Mouse (Mus musculus) hindbrain, embryonic 10.5 days (tissue): Measurements from ENCODE around the gene Ece1. TPM values are rescaled to one million over a fixed set of nuclear protein-coding genes. Genes with fewer than 3 reads are reported as not detected.

ENCODE experiments used
- DNase-seq: peaks from one replicate; pipeline ENCODE4 v3.0.0-alpha.2; 2017; ENCODE audit warnings: low spot score
- H3K27ac ChIP-seq: fragments of 300-500 bp; sonication (generic); 2 replicates; pipeline ENCODE4 v1.5.1; 2016; ENCODE audit warnings: mild to moderate bottlenecking, moderate library complexity
- H3K27me3 ChIP-seq: fragments of 300-500 bp; sonication (generic); 2 replicates; pipeline ENCODE4 v1.6.1; 2016; ENCODE audit warnings: mild to moderate bottlenecking; ENCODE audit not compliant: poor library complexity, insufficient read depth, severe bottlenecking
- H3K36me3 ChIP-seq: fragments of 300-500 bp; sonication (generic); 2 replicates; pipeline ENCODE4 v1.6.1; 2016; ENCODE audit warnings: mild to moderate bottlenecking, moderate library complexity
- H3K4me1 ChIP-seq: fragments of 300-500 bp; sonication (generic); replicated peaks from 2 replicates; pipeline ENCODE4 v1.6.1; 2016; ENCODE audit warnings: mild to moderate bottlenecking
- H3K4me3 ChIP-seq: fragments of 300-500 bp; sonication (generic); 2 replicates; pipeline ENCODE4 v1.5.1; 2016; ENCODE audit warnings: mild to moderate bottlenecking, moderate library complexity
- H3K9me3 ChIP-seq: fragments of 300-500 bp; sonication (generic); 2 replicates; pipeline ENCODE4 v1.6.1; 2016; ENCODE audit warnings: mild to moderate bottlenecking, moderate library complexity
- WGBS: fragments of 180-500 bp; shearing (Covaris S2); methylation state at CpG from one replicate; pipeline ENCODE4 v1.1.7; 2016; 5-methylcytosine and 5-hydroxymethylcytosine counted together
- polyA plus RNA-seq: library from polyadenylated mRNA; unstranded; fragments of >200 nt; fragmentation: Nextera tagmentation; extraction: Ambion mirVana; gene quantifications from 2 replicates; pipeline ENCODE4 v1.2.1, GENCODE M21; 2016

Gene Ece1
- polyA plus RNA-seq, 1 experiment from 2014 or later = 33.7 TPM

DNA sequence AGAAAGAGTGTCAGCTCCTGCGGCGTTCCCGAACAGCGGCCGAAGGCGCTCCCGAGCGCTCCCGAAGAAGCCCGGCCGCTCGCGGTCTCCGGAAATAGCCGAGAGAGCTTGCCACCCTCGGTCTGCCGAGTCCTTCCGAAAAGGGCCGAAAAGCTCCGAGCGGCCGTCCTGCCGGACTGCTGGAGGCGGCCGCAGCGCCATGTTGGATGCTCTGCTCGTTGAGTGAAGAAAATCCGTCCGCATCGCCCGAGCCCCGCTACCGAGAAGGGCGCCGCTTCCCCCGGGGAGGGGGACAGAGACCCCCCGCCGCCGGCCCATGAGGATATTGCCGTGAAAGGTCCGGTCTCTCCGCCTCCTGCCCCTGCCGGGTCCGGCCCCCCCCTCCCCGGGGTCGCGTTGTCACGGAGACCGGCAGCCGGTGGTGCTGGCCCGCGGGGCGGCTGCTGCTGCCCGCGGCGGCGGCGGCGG, 131.3 kb downstream of the Ece1 start:
- peak overlapping the region; percentile 99 for H3K27ac ChIP-seq
- DNase-seq = peak; percentile 99
- WGBS = under 1% methylated on average over 59 of the region's 59 CpGs
- H3K9me3 ChIP-seq = no peaks in the 10 kb centered on the region
- H3K36me3 ChIP-seq = peaks cover 31% of the 10 kb centered on the region
- H3K4me1 ChIP-seq = peaks cover 51% of the 10 kb centered on the region
- H3K4me3 ChIP-seq = peak overlapping the region; percentile 100
- H3K27me3 ChIP-seq = peaks cover 26% of the 10 kb centered on the region

DNA sequence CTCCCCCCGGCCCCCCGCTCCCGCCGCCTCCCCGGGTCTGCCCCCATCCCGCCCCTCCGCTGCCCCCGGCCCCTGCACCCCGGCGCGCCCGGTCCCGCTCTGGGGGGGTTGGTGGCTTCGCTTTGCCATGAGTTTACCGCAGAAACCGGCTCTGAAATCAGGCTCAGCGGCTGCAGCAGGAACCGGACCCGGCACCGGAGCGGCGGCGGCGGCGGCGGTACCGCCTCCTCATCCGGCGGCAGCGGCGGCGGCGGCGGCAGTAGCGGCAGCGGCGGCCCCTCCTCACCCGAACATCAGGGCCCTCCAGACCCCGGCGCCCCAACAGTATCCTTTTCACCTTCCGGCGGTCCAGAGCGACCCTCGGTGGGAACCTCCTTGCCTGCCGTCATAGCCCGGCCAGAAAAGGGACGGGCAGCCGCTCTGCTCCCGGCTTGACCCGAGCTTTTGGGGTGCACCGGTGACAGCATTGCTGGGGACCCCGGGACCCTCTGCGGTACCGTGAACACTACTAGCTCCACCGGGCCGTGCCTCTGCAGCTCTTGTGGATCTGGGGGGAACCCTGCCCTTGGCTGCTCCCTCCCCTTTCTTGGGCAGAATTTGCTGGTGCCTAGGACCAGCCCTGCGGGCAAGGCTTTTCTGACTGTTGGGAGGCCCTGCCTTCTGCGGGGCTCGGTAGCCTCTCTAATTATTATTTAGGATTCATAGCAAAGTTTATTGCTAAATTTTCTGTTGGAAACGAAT, 132.0 kb downstream of the Ece1 start:
- Histone ChIP-seq H3K9me3 (no peaks in the 10 kb centered on the region), H3K4me1 (peaks cover 48% of the 10 kb centered on the region), H3K4me3 (peak overlapping the region; percentile 100), H3K27me3 (peaks cover 23% of the 10 kb centered on the region), H3K36me3 (peaks cover 38% of the 10 kb centered on the region), H3K27ac (peak overlapping the region; percentile 99)
- WGBS = under 1% methylated on average over 56 of the region's 60 CpGs
- peak; percentile 50 for DNase-seq

DNA sequence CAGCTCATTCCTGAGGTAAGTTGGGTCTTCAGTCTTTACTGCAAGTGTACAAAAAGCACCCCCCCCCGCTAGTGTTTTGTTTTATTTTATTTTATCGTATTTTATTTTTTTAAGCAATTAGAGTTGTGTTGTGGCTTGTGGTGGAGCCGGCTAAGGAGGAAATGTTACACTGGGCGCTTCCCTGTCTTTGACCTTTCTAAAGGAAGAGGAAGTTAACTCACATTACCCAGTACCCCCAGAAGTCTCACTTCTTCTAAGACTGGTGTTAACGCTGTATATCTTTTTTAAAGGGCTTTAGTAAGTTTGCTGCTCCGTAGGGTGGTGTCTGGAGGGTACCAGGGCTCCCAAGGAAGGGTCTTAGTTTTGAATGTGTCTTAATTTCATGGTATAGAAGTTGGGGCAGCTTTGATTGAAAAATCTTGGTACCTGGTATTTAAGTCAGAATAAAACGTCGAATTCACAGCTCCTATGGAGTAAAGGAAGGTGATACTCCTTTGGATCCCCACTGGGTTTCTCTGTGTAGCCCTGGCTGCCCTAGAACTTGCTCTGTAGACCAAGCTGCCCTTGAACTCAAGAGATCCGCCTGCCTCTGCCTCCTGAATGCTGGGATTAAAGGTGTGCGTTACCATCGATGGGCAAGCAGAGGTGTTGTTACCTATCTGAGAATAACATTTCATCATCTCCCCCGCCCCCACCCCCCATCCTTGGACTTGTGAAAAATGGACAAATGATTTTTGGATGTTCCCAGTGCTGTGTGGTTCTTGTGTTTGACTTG, 132.7 kb downstream of the Ece1 start:
- 50% methylated on average over 12 of the region's 12 CpGs for WGBS
- Histone ChIP-seq H3K36me3 (peaks cover 46% of the 10 kb centered on the region), H3K9me3 (no peaks in the 10 kb centered on the region), H3K4me1 (peaks cover 48% of the 10 kb centered on the region), H3K27ac (peak overlapping the region; percentile 99), H3K27me3 (peaks cover 16% of the 10 kb centered on the region), H3K4me3 (peak overlapping the region; percentile 100)
- DNase-seq = no peak

DNA sequence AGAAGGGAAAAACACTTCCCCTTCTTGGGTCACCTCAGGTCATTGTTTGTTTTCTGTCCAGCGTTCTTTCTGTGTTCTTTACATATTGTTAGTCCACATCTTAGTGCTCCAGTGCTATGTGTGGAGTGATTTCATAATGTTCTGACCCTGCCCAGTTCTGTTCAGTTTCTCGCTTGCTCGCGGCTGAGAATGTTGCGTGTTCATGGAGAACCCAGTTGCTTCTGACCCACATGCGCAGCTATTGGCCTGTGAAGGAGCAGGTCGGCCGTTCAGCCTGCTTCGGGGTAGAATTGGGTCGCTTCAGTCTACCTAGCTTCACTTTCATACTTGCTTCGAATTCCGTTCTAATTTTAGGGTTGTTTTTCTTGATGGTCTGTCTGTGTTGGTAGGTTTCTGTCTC, 133.4 kb downstream of the Ece1 start:
- DNase-seq = no peak
- H3K27me3 ChIP-seq = peaks cover 16% of the 10 kb centered on the region
- WGBS = 82% methylated on average over 12 of the region's 12 CpGs
- no peak overlapping the region for H3K27ac ChIP-seq
- H3K4me3 ChIP-seq = peak overlapping the region; percentile 100
- H3K36me3 ChIP-seq = peaks cover 52% of the 10 kb centered on the region
- H3K4me1 ChIP-seq = peaks cover 48% of the 10 kb centered on the region
- H3K9me3 ChIP-seq = no peaks in the 10 kb centered on the region

DNA sequence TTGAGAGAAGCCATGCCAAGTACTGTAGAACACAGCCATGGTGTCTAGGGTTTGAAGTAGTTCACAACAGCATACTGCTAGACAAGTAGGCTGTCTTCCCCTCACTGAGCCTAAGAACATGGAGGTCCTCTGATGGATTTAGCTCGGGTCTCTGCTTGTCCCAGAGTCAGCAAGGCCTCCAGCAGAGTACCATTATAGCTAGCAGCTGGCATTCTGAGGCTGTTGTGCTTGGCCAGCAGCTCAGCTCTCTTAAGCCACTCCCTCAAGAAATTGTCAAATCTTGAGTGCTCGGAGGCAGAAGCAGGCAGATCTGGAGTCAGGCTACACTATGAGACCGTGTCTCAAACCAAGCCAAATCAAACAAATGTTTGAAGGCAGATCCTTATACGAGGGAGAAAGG, 136.2 kb downstream of the Ece1 start:
- no peak for DNase-seq
- Histone ChIP-seq H3K4me1 (peaks cover 33% of the 10 kb centered on the region), H3K36me3 (peaks cover 80% of the 10 kb centered on the region), H3K27ac (no peak overlapping the region), H3K4me3 (no peak overlapping the region), H3K9me3 (no peaks in the 10 kb centered on the region), H3K27me3 (no peaks in the 10 kb centered on the region)
- 74% methylated on average over 4 of the region's 4 CpGs for WGBS

DNA sequence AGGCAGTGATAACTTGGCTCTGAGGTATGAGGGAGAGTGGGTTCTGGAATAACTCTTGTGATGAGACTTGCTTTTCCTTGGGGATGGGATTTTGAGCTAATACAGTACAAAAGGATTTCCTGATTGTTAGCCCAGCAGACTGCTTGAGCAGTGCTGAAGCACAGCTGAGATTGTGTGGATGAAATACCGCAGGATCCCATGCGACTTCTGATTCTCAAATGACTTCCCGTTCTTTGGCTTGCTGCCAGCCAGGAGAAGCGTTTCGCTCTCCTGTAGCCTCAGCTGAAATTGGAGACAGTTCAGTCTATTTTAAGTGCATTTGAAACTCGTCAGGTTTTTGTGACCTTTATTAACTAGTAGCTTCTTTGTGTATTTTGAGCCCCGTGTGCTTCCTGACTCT, 138.6 kb downstream of the Ece1 start:
- Histone ChIP-seq H3K36me3 (peaks cover 97% of the 10 kb centered on the region), H3K27me3 (no peaks in the 10 kb centered on the region), H3K4me1 (peaks cover 22% of the 10 kb centered on the region), H3K4me3 (no peak overlapping the region), H3K9me3 (no peaks in the 10 kb centered on the region), H3K27ac (no peak overlapping the region)
- DNase-seq = no peak
- WGBS = 80% methylated on average over 7 of the region's 7 CpGs

DNA sequence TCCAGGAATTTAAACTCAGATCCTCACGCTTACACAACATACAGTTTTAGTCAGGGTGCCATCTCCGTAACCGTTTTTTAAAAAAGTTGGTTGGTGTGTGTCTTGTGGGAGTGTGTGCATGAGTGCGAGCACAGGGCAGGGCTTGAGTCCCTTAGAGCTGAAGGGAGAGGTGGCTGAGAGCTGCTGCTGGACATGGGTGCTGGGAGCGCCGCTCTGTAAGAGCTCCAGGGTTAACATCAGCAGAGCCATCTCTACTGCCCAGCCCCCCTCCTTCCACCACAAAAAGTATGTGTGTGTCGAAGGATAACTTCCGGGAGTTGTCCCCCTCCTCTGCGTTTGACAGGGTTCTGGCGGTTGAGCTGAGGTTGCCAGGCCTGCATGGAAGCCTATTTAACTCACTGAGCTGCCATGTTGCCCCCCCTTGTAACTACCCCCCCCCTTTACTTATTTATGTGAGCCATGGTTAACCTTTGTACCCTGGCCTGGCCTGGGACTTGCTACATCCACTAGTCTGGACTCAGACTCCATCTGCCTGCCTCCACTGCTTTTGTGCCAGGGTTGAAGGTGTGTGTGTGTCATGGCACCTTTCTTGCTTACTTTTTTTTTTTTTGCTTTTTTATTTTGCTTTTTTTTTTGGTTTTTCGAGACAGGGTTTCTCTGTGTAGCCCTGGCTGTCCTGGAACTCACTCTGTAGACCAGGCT, 142.0 kb downstream of the Ece1 start:
- H3K4me1 ChIP-seq = peaks cover 4% of the 10 kb centered on the region; the same call in 1 of the 2 replicates
- no peak overlapping the region for H3K4me3 ChIP-seq
- peaks cover 95% of the 10 kb centered on the region for H3K36me3 ChIP-seq
- no peaks in the 10 kb centered on the region for H3K9me3 ChIP-seq
- WGBS = 92% methylated on average over 11 of the region's 11 CpGs
- no peak overlapping the region for H3K27ac ChIP-seq
- DNase-seq = no peak
- H3K27me3 ChIP-seq = no peaks in the 10 kb centered on the region

DNA sequence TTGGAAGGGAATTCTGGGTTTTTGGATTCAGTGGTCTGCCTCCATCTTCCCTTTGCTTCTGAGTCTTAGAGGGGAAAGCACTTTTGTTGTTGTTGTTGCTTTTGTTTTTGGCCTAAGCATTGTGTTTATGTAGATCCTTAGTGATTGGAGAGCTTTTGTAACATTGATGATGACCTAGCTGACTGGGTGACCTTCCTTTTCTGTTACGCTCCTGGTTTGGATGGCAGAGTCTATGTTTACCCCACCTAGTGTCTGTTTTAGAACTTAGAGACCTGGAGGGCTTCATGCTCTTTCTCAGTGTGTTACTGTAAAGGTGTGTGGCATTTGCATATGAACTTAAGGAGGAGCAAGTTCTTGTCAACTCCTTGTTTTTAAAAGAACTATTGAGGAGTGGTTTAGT, 143.7 kb downstream of the Ece1 start:
- peaks cover 94% of the 10 kb centered on the region for H3K36me3 ChIP-seq
- H3K4me1 ChIP-seq = peaks cover 4% of the 10 kb centered on the region; the same call in 1 of the 2 replicates
- no peak overlapping the region for H3K27ac ChIP-seq
- H3K4me3 ChIP-seq = no peak overlapping the region
- H3K9me3 ChIP-seq = no peaks in the 10 kb centered on the region
- no peaks in the 10 kb centered on the region for H3K27me3 ChIP-seq
- 82% methylated on average over 1 of the region's 1 CpGs for WGBS
- no peak for DNase-seq

DNA sequence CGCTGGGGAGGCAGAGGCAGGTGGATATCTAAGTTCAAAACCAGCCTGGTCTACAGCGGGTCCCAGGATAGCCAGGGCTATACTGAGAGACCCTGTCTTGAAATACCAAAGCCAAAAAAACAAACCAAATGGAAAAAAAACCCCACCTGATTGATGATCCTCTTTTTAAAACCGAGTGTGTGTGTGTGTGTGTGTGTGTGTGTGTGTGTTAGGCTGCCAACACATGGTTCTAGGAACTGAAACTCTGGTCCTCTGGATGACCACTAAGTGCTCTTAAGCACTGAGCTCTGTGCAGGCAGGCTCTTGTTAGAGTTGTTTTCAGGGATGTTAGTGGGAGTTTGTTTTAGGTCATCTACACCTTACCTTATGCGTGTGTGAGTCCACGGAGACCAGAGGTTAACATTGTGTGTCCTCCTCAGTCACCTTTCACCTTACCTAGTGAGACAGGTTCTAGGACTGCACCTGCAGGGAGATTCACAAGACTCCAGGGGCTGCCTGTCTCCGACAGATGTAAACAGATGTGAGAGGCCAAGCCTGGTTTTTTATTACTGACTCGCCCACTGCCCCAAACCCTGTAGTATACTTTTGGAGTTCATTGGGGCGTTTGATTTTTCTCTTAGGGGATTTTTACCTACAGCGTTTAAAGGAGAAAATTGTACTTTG, 145.0 kb downstream of the Ece1 start:
- Histone ChIP-seq H3K4me1 (peaks cover 4% of the 10 kb centered on the region; the same call in 1 of the 2 replicates), H3K9me3 (no peaks in the 10 kb centered on the region), H3K27ac (no peak overlapping the region), H3K27me3 (no peaks in the 10 kb centered on the region), H3K36me3 (peaks cover 94% of the 10 kb centered on the region), H3K4me3 (no peak overlapping the region)
- WGBS = 91% methylated on average over 9 of the region's 9 CpGs
- no peak for DNase-seq

DNA sequence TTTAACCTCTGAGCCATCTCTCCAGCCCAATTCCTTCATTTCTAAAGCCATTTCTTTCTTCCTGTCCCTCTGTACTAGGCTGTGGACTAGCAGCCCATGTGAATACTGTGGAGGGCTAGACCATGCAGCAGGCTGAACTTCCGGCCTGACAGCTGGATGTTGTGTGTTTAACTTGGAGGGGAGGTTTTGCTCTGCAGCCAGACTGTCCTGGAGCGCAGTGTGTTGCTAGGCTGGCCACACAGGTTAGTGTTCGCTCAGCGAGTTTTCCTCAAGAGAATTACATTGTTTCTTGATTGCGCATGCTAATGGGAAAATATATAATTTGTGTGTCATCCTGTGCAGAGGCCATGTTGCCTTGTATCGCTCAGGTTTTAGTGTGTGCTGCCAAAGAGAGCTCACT, 146.6 kb downstream of the Ece1 start:
- DNase-seq = no peak
- Histone ChIP-seq H3K27ac (no peak overlapping the region), H3K36me3 (peaks cover 94% of the 10 kb centered on the region), H3K4me1 (no peaks in the 10 kb centered on the region; the same call in 1 of the 2 replicates), H3K9me3 (no peaks in the 10 kb centered on the region), H3K27me3 (no peaks in the 10 kb centered on the region), H3K4me3 (no peak overlapping the region)
- 97% methylated on average over 6 of the region's 6 CpGs for WGBS

DNA sequence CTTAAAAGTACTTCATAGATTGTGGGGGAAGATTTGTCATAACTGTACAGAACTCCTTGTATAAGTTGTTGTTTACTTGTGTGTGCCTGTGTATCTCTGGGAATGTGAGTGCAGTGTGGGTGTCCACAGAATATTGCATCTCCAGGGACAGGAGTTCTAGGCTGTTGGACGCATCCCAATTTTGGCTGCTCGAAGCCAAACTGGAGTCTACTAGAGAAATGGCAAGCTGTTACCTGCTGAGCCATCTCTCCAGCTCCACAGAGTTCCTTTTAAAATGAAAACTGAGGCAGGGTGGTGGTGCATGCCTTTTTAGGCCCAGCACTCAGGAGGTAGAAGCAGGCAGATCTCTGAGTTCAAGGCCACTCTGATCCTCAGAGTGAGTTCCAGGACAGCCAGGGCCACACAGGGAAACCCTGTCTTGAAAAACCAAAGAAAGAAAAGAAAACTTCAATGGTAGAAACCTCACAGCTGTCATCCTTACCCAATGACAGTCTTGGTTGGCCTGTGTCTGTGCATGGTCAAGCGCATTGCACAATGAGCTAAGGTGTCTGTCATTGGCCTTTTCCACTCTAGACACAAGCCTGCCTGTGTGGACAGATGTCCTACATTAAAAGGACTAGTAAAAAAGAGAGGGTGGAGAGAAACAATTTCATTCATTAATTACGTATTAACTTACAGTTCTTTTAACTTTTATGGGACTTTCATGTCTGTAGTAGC, 147.9 kb downstream of the Ece1 start:
- Histone ChIP-seq H3K4me3 (no peak overlapping the region), H3K27ac (no peak overlapping the region), H3K27me3 (no peaks in the 10 kb centered on the region), H3K9me3 (no peaks in the 10 kb centered on the region), H3K4me1 (no peaks in the 10 kb centered on the region), H3K36me3 (peaks cover 92% of the 10 kb centered on the region)
- 95% methylated on average over 4 of the region's 4 CpGs for WGBS
- DNase-seq = no peak
